Mouse (Mus musculus) E14TG2a.4 (cell line): ENCODE results near the gene Cr1l.

Source experiments
- CTCF ChIP-seq: conservative IDR thresholded peaks from 2 replicates; pipeline ENCODE4 v1.5.1; 2014; ENCODE audit warnings: low read length
- NANOG ChIP-seq: IDR thresholded peaks from 2 replicates; pipeline ENCODE4 v1.6.1; 2014; ENCODE audit warnings: borderline replicate concordance, low read length, mixed read lengths
- POU5F1 ChIP-seq: IDR thresholded peaks from 2 replicates; pipeline ENCODE4 v1.6.1; 2014; ENCODE audit warnings: low read length, borderline replicate concordance

DNA sequence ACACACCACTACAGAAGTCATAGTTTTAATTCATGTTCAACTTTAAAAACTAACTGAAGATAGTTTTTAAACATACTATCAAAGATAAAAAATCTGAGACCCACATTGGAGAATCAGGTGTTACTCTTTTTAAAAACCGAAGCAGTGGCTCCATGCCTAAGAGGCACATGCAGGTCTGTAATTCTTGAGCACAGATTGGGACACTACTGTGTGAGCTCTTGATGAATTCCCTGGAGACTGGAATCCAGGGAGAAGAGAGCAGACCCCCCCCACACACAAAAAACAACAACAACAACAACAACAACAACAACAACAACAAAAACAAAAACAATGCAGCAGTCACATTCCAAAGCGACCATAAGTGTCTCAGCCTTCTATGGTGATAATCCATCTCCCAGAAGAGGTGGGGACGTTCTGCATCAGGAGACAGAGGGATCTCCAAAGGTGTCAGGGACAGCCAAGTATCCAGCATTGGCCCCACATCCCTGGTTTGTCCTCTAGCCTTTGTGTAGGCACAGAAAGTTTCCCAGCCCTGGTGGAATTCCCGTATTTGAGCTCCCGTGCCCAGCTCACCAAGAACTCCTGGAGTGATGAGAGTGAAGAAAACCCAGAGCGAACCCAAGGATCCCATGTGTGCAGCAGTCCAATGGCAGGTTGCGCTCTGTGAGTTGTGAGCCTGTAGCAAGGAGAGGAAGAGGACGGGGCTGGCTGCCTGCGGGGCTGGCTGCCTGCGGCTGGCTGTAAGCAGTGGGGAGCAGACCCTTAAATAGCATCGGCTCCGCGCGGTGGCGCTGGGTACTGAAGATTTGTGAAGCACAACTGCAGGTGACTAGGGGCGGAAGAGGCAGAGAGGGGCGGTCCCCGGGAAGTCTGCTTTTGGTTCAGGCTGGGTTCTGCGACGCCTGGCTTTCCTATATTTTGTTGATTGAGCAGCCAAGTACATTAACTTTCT is 44.9 kb upstream of the Cr1l start, which contains the start of gene Cr2:
- TF ChIP-seq CTCF (no peak), NANOG (no peak), POU5F1 (no peak)
